Mouse (Mus musculus) ZHBTc4 (cell line): ENCODE measurements around the gene Bak1.
A peak's percentile ranks its signal among the peaks of the same experiment; 100 is the strongest.

Source experiments
- DNase-seq: peaks from one replicate; pipeline ENCODE4 v3.0.0-alpha.2; 2011; ENCODE audit warnings: low read depth, low spot score

Bak1 gene

DNA sequence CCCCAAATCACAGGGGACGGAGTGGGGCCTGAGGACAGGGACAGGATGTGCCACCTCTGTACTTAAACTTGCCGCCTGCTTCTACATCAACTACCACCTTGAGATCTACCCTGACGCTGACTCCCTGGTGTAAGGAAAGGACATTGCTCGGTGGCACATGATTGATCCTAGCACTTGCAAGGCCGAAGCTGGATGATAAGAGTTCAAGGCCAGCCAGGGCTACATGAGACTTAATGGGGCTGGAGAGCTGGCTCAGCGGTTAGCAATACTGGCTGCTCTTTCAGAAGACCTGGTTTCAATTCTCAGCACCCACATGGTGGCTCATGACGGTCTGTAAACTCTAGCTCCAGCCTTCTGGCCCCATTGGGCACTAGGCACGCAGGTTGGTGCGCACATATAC is 7.1 kb downstream of the Bak1 start:
- no peak for DNase-seq

DNA sequence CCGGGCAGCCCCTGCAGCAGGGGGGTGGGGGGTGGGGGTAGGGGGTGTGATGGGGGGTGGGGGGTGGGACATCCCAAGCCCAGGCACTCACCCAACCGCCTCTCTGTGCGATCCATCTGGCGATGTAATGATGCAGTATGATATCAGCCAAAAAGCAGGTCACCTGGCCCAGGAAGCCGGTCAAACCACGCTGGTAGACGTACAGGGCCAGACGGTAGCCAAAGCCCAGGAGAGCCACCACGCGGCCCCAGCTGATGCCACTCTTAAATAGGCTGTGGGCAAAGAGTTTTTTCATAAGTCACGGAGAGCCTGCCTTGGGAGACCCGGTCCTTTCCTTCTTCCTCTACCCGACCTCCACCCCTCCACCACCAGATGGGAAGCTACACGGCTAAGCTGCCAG is 7.7 kb downstream of the Bak1 start:
- no peak for DNase-seq

DNA sequence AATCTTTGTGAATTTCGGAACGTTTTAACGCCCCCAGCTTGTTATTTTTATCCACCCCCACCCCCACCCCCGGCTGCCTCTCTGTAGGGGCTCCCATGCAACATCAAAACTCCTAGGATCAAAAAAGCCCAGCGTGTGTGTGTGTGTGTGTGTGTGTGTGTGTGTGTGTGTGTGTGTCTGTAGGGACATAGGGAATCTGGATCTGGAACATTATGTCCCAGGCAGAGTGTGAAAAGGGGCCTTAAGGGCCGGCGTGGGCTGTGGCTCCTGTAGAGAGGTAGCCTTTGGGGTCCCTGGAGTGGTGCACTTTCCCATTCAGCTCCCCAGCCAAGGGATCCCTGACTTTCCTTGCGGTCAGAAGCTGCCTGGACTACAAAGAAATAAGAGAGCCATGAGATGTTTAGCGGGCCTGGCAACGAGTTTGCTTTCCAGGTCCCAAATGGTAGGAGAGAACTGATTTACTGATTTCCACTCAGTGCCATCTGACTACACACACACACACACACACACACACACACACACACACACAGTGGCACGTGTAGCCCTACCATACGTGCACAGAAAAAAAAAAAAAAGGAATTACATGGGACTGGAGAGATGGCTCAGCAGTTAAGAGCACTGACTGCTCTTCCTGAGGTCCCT is 10.1 kb downstream of the Bak1 start:
- no peak for DNase-seq

DNA sequence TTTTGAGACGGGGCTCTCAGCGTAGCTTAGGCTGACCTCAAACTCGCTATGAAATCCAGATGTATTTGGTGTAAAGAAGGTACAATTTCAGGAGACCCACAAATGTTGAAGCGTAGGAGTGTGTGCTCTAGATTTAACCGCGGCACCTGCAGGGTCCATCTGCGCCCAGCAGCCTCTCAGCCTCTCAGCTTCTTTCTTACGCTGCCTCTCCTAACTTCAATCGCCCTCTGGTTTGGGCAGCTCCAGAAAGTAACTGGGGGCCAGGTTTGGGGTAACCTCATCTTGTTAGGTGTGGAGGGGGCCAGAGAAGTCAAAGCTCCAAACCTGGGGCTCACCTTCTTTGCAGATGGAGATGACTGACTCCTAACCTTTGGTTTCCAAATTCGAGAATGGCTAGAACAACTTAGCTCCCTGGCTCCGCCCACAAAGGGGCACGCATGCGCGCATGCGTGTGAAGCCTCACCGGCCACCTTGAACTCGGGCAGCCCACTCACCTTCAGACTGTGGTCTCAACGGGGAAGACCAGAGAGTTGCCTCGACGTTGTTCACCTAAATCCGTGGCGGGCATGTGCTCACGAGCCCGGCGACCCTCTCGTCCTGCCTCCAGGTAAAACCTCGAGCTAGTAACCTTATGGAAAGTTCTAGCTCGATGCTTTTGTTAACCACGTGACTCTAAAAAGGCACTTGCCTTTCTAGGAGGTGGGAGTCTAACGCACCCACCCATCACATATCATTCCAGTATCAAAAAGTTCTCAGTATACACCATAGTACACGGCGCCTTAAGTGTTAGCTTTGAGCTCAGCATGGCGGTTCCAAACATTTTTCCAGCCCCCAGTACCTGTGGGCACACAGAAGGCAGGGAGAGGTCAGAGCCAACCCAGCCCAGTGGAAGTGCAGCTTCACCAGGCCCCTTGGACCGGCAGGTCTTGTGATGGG is 11.0 kb downstream of the Bak1 start:
- DNase-seq: peak; percentile 98

DNA sequence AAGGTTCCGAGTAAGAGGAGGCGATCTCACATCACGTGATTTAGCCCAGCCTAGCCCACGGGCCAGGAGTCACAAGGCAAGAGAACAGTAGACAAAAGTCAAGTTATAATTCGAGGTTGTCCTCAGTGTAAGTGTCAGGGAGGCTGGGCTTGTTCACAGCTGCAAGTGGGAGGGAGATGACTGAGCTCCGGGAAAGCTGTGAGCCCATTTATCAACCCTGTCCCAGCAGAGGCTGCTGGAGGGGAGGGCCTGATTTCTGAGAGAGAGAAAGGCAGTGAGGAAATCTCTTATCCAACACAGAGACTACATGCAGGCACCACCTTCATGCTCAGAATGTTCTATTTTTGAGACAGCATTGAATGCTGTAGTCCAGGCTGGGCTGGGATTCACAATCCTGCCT is 15.9 kb downstream of the Bak1 start:
- no peak for DNase-seq

DNA sequence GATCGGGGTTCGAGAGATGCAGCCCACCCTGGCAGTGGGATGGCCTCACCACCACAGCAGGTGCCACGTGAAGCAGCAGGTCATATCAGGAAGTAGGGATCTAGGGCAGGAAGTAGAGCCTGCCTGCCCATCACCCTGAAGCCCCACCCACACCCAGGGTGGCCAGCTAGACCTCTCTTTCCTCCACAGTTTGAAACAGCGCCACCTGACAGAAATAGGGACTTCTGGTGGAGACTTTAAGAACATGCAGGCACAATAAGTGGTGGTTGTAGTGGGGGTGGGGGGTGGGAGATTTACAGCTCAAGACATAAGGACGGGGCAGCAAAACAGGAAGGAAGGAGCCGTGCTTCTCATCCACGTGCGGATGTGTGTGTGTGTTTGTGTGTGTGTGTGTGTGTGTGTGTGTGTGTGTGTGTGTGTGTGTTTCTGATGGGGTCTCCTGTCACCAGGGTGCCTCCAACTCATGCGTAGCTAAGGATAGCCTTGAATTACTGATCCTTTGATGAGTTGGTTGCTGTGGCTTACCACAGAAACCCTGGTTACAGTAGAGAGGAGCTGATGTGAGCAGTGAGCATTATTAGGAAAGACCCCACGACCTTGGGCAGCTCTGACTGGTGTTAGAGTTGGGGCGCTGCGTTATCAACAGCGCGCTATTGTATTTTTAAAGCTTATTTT is 16.7 kb downstream of the Bak1 start:
- peak; percentile 89 for DNase-seq

DNA sequence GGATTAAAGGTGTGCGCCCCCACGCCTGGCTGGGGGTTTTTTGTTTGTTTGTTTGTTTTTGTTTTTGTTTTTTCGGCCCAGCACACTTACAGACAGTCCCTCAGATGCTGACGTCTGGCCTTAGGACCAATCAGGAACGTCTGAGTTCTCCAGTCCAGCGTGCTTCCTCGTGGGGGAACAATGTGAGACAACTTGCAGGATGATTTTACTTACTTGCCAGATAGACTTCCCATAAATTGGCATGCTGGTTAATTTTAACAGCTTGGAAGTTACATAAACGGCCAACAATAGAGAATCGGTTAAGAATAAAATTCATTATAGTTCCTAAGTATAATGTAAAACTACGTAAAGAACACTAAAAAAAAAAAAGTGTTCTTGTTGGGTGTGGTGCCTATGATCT is 17.6 kb downstream of the Bak1 start:
- DNase-seq: no peak

DNA sequence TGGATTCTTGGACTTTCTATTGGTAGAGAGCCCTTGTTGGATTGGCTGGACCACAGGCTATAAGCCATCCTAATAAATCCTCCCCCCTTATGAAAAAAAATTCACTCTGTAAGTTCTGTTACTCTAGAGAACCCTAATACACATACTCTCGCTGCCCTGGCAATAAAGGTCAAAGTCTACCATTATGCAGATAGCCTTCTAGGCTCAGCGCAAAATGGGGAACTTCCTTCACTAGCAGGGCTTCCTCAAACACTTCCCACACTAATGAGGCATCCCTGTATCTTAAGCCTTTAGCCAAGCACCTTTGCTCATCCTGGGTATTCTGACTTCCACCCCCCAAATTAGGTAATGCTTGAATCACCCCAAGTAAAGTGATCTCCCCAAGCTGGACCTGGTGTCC is 20.5 kb downstream of the Bak1 start:
- DNase-seq: no peak

DNA sequence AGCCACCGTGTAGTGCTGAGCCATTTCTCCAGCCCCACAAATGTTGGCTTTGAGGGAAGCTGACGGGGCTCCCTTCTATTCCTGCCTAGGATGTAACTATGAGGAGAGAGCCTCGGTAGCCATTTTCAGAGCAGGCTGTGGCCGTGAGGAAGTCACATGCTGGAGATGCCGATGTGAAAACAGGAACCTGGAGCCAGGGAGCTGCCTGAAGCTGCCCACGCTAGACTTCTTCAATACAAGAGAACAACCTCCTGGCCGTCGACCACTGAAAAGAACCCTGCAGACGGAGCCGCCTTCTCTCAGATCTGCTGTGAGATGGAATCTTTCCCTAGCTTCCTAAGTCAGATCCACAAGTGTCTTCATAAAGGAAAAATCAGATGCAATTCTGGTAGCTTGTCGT is 23.2 kb downstream of the Bak1 start:
- no peak for DNase-seq

DNA sequence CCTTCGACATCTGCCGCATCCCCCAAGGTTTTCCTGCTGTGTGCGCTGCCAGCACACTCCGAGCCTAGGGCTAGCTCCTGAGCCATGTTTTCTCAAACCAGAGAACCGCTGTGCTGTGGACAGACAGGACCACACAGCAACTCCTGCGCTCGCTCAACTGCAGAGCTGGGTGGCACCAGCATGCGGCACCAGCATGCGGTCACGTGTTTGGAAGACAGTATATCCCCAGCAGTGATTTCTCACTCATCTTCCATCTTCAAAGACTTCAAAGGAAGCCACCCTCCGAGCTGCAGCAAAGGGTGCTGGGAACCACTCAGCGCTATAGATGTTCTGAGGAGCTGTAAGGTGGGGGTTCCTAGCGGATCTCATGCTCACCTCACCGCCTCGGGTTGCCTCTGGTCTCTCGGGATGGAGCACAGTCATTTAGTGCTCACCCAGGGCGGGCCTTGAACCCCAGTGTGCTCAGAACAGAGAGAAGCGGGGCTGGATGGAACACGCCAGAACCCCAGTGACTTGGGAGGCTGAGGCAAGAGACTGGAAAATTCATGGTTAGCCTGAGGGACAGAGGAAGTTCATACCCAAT is 23.8 kb downstream of the Bak1 start:
- peak; percentile 72 for DNase-seq

DNA sequence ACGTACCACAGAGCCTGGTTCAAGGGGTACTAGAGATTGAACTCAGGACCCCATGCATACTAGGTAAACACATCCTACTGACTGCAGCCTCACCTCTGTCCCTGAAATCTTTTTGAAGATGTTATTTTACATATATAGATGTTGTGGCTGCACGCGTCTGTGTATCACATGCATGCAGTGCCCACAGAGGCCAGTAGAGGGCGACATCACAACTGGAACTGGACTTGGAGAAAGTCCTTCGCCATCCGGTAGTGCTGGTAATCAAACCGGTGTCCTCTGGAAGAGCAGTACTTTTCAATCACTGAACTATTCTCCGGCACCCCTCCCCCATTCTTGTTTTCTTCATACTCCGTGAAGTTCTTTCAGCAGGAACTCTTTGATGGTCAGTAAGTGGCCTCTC is 24.4 kb downstream of the Bak1 start:
- peak; percentile 89 for DNase-seq

DNA sequence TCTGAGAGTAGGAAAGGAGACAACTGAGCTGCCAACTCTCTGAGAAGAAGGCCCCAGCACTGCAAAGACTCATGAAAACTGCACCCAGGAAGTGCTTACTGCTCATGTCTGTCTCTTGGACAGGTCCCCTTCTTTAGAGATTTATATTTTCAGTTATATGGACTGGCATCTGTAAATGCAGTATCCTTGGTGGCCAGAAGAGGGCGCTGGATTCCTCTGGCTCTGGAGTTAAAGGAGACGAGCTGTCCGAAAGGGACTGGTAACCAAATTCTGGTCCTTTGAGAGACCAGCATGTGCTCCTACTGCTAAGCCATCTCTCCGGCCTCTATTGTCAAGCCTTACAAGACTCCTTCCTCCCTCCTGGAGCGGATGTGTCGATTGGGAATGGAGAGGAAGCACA is 26.9 kb downstream of the Bak1 start:
- DNase-seq: peak; percentile 78

DNA sequence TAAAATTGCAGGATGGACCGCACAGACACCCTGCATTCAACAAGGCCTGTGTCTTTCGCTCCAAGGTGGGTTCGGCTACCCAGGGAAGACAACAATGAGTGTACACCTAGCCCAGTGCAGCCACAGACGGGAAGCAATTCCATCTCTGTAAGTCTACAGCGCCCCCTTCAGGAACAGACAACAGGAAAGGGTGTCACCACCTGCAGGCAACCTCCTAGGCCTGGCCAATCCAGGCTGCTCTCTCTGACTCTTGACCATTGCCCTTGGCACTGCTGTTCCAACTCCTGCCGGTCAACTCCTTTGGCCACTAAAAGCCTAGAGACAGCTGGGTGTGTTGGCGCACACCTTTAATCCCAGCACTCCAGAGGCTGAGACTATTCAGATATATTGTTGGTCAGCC is 27.7 kb downstream of the Bak1 start:
- peak; percentile 91 for DNase-seq

DNA sequence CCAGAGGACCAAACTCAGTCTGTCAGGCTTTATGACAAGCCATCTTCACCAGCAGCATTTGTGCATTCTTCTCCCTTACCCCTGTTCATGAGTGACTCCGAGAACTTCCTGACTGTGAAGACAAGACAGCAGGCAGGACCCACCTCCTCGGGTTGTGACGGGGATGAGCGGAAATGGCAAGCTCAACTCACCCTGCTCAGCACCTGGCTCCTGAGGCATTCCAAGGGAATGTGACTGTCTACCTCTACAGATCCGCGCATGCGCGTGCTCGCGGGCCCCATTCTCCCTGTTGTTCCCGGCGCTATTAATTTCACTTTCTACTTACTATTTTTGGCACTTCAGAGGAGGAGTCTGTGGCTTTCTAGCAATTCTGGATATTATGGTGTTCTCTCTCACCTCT is 28.8 kb downstream of the Bak1 start:
- peak; percentile 66 for DNase-seq

DNA sequence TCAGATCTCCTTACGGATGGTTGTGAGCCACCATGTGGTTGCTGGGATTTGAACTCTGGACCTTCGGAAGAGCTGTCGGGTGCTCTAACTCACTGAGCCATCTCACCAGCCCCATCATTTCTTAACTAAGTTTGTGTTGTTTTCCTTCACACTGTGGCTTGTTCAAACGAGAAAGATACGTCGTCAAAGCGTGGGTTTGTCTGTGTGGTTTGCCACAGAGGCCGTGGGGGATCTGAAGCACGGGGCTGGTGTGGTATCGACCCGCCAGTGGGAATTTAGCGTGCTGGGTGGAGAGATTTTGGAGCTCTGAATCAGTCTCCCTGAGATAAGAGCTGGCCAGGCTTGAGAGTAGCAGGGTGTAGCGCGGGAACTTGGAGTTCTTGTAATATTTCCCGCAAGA is 30.5 kb downstream of the Bak1 start:
- DNase-seq: no peak

DNA sequence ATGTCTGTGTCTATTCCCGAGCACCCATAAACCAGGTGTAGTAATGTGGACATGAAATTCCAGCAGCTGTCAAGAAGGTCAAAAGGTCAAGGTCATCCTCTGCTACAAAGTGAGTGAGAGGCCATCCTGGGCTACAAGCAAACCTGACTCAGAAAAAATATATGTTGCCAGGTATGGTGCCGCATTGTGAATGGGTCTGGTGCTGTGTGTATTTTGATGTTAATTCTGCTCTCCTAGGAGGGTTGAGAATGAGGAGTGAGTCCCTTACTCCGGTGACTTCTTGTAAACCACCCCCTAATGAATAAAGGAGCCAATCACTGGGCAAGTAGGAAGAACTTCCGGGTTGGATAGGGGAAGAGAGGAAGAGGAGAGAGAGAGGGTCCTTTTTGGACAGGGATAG is 31.1 kb downstream of the Bak1 start:
- peak; percentile 69 for DNase-seq

DNA sequence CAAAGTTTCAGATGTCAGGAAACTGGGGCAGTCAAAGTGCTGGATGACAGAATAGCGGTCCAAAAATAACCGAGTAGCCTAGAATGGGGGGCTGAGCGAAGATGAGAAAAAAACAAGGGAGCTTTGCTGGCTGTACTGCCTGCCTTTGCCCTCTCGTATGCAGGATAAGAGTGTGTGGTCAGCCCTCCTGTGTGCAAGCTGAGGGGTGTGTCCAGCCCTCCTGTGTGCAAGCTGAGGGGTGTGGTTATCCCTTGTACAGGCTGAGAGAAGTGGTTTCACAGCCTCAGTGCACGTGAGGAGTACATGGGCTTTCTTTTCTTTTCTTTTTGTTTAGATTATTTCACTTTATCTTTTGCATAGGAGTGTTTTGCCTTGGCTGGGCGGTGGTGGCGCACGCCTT is 33.2 kb downstream of the Bak1 start:
- no peak for DNase-seq

DNA sequence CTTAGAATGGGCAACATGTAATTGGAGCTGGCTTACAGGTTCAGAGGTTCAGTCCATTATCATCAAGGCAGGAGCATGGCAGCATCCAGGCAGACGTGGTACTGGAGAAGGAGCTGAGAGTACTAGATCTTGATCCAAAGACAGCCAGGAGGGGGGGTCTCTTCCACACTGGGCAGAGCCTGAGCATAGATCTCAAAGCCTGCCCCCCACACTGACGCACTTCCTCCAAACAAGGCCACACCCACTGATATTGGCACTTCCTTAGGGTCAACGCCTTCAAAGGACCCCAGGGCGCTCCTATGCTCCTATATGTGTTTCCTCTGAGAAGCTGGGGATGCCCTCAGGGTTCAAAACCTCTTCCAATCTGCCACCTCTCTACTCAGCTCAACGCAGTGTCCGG is 33.8 kb downstream of the Bak1 start:
- no peak for DNase-seq

DNA sequence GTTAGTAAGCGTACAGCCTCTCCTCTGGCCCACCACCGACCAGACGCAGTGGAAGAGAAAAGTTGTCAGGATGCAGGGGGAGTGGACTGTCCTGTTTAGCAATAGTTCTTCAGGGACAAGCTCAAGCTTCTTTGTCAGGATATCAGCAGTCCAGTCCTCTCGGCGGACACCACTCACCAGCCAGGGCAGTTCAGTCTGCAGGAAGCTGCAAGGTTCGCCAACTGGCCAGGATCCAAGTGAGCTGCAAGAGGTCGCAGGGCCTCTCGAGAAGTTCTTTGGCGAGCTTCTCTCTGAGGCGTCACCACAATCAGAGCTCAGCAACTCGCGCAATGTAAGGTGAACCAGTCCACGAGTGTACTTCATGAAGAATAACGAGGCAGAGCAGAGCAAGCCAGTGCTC is 34.4 kb downstream of the Bak1 start:
- no peak for DNase-seq

DNA sequence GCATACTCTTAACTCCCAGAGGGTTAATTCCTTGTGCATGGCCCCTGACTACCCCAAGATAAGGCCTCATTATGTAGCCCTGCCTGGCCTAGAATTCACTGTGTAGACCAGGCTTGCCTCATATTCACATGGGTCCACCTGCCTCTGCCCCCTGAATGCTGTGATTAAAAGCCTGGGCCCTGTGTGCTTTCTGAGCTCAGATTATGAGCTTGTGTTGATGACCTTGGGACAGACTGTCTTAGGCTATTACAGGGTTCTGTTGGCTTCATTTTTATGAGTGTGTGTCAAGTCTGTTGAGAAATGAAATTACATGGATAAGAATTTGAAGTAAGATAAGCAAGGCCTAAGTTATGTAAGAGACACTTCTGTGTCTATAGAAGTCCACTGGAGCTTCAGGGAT is 38.3 kb downstream of the Bak1 start:
- no peak for DNase-seq

DNA sequence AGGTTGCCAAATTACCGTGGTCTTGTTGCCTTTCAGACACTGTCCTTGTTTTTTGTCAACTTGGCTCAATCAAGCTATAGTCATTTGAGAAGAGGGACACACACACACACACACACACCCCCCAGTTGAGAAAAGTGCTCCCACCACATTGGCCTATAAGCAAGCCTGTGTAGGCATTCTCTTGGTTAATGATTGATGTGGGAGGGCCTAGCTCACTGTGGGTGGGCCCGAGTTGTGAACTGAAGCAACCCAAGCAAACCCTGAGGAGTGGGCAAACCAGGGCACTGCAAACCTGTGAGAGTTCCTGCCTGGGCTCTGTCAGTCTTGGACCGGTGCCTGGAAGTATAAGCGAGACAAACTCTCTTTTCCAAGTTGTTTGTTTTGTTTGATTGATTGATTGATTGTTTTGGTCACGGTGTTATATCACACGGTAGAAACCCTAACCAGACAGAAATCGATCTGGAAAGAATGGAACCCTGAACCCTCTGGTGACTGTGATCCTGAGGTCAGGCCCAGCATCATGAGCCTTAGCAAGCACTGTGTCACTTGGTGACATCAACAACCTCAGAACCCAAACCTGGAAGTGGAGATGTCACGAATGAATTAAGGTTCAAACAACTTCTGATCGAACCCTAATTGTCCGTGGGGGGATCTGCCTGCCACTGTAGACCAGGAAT is 43.2 kb downstream of the Bak1 start:
- no peak for DNase-seq

DNA sequence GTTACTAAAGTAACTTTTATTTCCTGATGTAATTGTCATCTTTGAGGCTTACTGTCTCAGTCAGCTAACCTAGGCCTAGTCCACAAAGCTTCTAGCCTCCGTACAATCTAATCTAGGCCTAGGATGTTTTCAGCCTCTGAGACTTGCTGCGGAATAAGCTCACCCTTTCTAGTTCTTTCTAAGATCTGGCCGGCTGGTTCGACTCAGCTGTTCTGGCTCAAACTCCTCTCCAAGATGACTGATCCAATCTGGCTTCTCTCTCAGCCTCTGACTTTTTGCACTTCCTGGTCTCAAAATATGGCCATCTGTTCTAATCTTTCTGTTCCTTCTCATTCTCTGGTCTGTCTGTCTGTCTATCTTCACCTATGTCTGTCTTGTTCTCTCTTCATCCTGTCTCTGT is 45.4 kb downstream of the Bak1 start:
- DNase-seq: no peak
